Mouse (Mus musculus) natural killer cell, adult 2 months (primary cell): ENCODE measurements at regions not wholly inside any gene's neighbourhood (a gene's known extent, or its start where the extent isn't known, plus 50 kb on each side); places are given as distances from the start of the nearest gene placed in this dataset.

Experiments used
- DNase-seq, 2 experiments: peaks; one replicate each; pipeline ENCODE4 v3.0.0; 2022; ENCODE audit warnings: low spot score in 2 of 2

DNA sequence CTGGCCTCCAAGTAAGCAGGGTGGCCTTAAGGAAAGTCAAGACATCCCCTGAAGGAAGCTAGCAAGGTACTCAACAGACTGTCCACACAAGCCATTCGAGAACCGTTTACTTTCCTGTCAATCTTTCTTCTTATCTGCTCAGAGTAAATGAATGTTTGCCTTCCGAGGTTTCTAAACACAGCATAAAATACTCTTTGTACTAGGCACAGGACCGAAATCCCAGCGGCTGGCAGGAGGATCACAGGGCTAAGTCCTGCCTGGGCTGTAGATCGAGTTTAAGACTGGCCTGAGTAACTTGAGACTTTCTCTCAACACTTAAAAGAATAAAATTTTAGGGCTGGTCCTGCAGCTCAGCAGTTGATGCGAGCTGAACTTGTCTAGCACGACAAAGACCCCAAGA, 175.9 kb downstream of the Bcl2l11 start:
- no peak for DNase-seq

DNA sequence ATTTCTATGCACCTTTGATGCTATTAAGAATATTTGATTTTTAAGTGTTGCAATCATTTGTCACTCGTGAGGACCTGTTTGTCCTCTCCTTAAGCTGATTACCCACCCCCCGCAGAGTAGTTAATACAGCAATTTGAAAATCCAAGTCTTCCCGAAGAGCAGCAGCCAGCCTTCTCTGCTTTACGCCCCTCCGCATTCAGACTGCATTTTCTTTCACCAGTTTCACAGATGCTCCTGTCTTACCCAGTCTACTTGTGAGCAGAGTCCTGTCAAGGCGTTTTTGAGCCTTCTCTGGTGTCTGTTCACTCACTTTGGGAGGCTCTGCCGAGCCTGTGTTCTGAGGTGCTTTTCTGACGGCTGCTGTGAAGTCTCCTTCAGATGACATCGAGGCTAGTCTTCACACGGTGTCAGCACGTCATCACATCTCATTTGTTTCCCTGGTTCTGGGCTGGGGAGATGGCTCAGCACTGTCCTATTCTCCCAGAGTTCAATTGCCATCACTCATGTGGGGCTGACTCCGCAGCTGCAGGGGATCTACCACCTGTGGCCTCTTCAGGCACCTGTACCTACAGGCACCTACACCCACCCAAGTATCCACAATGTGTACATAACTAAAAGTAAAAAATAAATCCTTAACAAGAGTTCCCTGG, 178.3 kb downstream of the Bcl2l11 start:
- DNase-seq, result no peak

DNA sequence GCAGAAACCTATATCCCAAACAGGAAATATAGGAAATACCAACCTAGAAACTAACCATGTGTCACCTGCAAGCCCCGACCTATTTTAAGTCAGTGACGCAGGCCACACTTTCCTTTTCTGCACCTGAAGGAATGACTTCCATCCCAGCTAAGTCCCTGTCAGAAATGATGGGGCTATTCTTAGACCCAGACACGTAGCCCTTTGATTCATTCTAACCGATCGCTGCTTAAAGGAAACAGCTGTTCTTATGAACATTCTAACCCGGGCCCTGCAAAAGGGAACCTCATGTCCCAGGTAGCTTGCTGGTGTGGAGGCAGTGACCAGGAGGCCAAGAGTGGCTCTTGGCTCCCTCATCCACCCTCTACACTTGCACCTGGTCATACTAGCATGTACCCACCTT, 180.9 kb downstream of the Bcl2l11 start:
- no peak for DNase-seq

DNA sequence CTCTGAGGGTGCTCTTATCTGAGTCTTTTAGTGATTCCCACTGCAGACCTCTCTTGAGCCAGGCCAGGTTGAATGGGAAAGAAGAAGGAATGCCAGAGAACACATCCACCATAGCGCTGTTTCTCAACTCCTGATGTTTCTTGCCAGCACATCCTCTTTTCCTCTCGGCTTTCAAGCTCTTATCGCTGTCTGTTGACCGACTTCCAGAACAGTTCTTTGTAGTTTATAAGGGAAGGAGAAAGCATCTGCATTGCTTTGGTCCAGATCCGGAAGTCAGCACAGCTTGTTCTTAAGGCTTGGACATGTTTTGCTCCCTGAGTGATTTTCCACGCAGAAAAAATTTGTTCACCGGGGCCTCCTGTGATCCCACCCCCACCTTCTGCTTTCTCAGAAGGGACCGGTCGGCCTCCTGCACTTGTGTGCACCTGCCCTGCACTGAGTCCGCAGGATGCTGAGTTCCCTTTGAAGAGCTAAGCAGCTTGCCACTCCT, 183.7 kb downstream of the Bcl2l11 start:
- no peak for DNase-seq

DNA sequence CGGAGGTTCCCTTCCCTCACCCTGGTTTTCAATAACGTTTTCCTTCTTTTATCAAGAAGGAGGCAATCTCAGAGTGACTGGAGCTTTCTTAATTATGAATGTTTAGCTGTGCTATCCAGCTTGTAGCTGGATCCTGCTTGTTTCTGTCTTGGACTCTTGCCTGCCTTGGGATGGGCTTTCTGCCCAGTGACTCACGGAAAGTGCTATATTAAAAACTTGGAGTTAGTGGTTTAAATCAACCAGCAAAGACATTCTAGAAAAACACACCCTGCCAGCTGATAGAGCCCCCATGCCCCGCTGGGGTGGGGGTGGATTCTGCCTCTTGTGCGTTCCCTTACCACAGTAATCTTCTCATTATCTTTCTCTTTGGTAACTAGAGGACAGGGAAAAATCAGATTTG, 184.2 kb downstream of the Bcl2l11 start:
- DNase-seq, result no peak

DNA sequence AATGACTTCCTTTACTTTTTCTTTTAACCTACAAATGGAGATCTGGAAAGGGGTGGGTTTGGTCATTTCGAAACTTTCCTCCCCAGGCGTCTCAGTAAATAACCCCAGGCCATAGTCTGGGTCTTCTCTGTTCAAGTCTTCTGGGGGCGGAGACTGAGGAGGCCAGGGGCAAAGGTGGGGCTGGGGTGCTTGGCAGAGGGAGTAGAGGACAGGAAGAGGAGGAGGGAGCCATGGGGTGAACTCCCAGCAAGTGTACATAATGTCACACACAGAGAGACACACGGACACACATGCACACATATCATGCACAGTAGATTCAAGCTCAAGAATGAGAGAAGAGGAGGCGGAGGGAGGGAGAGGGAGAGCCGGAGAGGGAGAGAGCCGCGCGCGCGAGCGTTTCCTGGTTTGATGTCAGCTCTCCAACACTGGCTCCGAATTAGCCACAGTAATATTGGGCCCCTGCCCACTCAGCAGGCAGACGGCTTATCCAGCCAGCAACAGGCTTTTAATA, 186.3 kb downstream of the Bcl2l11 start:
- peak; percentile 51 to 65 for DNase-seq

DNA sequence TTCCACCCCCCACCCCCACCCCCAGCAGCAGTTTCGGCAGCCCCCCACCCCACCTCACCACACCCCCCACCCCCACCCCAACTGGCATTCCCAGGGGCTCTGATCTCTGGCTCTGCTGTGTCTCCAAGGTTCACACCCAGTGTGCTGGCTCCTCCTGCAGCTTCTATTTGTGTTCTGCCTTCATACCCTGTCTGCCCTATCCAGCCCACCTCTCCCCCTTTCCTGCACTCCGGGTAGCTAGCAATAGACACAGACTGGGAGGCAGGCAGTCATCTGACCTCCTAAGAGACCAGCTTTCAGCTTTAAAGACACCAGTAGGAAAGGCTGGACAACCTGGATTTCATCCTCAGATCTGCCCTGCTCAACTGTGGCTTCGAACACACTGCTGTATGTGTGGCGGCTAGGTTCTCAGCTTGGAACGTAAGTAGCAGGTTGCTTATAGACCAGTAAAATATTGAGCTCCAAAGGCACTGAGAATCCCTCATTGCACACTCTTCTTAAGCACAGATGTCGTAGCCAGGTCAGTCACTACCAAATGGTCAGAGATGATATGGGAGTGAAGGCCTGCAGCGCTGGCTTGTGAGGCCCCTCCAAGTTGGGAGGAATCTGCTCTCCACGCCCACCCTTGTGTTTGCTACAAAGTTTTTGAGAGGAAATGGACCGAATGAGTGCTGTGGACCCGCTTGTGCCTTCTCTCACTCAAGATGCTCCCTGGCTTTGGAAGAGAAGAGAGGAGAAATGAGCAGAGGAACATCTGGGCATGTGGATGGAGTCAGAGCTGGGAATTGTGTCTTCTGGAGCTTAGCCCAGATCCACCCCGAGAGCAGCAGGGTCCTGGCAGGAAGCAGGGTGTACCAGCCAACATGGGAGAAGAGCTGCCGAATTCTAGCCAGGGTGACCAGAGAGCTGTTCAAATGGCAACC, 187.1 kb downstream of the Bcl2l11 start:
- no peak for DNase-seq

DNA sequence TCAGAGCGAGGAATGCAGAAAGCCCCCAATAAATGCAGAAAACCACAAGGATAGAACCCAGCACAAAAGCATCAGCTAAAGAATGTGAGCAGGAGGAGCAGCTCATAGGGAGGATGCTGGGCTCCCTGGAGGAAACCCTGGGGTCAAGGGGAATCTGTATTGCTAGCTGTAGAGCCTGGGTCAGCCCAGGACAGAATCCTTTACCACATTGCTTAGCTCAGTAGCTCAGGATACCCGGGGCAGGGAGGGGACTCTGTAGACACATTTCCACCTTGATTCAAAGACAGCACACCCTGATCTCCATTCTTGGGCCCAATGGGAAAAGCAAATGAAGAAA, 187.7 kb downstream of the Bcl2l11 start:
- no peak for DNase-seq

DNA sequence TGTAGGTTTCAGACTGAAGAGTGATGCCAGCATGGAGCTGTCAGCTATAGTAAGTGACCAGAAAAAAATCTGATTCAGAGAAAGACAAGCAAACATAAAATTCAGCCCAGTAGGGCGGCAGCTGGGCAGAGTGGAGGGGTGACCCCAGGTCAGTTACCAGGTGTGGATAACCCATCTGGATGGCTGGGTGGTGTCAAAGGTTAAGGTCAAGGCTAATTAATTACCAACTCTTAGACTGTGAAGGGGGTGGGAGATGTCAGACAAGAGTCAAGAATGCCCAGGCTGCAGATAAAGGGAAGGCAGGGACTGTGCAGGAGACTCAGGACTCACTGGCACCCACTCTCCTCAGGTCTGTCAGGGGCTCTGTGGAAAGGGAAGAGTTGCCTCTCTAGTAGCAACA, 188.1 kb downstream of the Bcl2l11 start:
- no peak for DNase-seq

DNA sequence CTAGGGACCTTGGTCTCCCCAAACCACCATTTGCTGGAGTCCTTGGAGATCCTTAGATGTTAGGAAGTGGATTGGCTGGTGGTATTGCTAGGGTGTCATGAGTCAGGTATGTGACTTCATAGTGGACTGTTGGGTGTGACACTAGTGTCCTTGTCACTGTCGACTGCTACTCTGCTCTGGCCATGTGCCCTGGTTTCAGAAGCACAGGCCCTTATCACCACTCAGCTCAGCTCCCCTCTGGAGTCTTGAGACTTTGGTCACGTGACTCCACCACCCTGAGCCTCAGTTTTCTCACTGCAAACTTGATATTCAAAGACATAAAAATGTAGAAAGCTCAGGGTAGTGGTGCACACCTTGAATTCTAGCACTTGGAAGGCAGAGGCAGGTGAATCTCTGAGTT, 190.7 kb downstream of the Bcl2l11 start:
- no peak for DNase-seq

DNA sequence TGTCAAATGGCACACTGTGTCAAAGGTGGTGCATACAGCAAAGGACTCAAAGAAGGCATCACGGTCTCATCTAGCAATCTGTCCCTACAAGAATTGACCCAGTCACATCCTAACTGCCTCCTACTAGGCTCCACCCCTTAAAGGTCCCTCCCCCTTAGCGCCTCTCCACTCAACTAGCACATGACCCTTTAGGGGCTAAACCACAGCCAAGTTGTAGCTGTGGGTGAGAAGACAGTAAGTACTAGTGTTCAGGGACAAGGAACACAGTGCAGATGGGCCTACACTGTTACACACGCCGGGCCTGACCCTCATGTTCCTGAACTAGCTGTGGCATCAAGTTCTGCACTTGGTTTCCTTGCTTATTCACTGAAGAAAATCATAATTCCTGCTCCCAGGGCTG, 192.4 kb downstream of the Bcl2l11 start:
- peak; percentile 80 to 91 for DNase-seq

DNA sequence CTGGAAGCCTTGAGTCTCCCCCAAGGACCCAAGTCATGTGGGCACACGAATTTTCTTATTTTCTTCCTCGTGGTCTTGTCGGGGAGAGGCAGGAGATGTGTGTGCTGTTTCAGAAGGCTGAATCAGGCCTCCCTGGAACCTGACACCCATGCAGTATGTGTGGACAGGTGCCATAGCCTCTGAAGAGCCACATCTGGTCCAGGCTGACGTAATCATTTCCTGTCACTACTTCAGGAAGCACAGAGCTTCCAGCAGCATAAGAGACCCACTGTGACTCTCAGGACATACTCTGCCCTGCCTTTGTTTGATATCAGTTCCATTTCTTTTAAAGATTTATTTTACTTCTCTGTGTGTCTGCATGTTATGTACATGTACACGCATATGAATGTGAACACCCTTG, 193.1 kb downstream of the Bcl2l11 start:
- DNase-seq, result peak; percentile 54 to 75

DNA sequence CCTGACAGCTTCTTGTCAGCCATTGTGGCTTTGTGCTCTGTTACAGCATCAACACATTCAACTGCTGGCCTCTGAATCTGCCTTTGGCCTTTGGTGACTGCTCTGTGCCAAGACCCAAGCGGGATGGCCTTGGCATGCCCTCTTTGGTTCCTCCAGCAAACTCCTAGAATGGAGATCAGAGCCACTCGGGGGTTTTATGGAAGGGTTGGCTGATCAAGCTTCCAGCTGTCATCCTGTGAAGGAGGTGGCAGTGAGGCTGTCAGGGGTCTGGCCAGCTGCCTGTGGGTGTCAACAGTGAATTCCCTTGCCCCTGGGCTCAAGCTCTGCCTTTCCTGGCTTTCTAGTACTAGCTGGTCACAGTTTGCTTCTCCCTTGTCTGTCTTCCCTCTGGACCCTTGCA, 195.6 kb downstream of the Bcl2l11 start:
- no peak for DNase-seq

DNA sequence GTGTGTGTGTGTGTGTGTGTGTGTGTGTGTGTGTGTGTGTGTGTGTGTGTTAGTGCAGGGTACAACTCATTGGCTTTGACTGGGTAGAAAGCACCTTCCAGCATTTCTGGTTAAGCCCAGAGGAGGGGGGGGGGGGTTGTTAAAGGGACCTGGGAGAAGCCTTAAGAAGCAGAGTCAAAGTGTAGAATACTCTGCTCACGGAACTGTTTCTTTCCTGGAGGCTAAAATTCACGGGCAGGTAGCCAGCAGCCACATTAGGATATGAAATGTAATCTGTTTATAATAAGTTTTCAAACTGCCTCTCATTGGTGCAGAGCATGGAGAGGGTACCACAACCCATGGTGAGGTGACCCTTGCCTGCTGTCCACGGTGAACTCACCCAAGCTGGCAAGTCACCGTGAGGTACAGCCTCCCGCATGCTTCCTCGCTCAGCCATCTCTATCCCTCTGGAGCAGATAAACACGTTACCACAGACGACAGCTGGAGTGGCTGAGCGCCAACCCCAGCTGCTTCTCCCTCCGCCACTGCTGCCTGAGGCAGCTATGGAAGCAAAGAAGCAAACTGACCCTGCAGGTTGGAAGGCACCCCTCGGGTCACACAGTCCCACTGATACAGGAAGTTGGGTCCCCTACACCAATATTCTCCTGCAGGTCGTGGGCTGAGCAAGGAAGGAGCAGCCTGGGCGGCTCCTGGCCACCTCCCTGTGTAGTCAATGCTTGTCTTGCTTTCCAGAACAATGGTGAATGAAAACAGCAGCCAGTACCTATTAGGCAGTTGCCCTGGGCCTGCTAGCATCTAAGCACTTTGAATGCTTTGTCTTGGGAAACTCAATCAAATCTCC, 198.6 kb downstream of the Bcl2l11 start:
- no peak for DNase-seq

DNA sequence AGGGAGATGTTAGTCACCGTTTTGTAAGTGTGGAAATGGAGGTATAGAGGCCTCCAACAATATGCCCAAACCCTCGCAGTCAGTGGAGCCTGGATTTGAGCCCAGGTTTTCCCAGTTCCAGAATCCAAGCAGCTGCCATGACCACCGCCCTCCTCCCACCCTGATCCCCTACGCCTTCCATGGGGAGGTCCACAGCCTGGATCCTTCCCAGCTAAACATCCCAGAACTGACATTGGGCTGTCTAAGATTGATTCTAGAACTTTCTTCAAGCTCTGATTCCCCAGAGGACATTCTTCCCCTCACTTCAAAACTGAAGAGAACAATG, 199.2 kb downstream of the Bcl2l11 start:
- DNase-seq, result no peak

DNA sequence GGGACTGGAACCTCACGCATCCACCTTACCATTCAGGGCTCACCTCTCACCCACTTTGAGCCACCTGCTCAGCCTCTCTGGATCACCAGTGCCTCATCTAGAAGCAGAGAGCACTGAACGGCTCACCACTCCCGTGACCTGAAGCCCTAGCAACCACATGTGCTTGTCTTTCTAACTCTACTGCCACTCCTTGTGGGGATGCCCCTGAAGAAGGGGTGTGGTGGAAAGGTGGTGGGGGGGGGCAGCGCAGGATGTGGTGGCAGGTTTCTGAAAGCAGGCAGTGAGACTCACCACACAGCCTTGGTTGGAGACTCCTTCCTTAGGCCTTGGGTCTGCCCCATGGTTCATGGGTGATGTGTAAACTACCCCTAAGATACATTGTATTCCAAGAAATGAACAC, 199.6 kb downstream of the Bcl2l11 start:
- peak; percentile 84 to 91 for DNase-seq

DNA sequence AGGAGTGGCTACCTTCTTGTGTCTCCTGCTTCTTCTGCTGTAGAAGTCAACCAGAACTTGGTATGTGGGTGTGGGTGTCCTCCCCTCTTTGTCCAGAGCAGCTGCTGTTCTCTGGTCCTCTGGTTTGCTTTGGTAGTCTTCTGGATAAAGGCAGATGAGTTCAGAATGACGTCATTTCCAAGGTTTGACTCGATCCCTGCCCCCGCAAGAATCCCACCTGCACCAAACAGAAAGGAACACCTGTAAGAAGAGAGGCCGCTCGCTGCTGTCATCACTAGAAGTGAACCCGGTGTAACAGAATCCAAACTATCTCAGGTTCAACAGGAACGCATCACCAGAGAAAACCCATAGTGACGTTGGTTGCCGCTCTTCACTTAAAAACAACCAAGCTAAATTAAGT, 205.0 kb downstream of the Bcl2l11 start:
- DNase-seq, result no peak

DNA sequence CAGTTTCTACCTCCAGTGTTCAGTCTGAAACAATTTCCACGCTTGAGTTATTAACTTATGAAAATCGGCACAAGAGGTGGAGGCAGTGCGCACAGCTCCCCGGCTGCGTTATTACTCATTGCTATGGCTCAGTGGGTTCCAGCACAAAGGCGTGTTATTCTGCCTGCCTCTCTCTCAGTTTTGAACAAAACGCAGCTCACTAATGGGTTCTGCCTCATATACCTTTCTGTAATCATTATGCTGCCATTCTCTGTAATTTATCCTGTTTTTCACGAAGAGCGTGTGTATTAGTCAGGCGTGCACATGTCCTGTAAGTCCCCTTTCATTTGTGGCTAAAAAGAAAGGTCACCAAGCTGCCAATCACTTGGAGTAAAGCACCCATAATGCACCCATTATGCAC, 205.4 kb downstream of the Bcl2l11 start:
- no peak for DNase-seq

DNA sequence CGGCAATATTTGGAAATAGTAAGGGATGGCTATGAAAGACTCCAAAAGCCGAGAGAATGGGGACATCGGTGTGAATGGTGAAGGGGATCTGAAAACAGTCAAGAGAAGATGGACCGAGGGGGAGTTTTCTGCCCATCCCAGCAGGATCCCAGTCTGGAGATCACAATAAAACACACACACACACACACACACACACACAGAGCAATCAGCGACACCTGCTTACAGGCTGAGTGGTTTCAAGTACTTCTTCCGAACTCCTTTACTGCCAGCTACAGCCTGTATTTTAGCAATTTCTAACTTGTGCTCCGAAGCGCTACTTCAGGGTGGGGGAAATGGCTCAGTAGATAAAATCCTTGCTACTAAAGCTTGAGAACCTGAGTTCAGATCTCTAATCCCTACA, 205.8 kb downstream of the Bcl2l11 start:
- DNase-seq, result no peak

DNA sequence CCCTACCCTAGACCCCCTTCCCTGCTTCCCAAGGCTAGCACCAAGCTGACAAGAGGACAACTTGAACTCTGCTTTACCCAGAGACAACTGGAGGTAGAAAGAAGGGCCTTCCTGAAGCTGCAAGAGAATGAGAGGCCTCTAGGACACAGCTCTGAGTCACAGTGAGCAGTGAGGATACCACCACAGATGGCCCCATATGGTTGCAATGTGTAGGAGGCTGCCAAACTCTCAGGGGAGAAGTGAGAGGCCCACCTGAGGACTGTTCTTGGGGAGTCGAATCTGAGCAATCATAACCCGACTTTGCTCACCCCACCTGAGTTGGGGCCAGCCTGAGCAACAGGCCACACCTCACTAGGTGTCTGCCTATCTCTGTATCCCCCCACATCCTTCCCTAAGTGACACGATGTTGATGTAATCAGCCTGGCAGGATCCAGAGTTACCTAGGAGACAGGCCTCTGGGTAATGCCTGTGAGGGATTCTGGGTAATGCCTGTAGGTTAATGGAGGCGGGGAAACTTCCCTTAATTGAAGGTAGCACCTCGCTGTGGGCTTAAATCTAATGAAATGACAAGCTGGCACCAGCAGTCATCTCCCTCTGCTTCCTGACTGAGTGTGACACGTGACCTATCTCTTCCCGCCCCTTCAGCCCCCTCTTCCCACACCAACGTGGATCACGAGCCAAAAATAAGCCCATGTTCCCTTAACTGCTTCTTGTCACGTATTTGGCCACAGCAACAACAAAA, 207.7 kb downstream of the Bcl2l11 start:
- DNase-seq, result no peak

DNA sequence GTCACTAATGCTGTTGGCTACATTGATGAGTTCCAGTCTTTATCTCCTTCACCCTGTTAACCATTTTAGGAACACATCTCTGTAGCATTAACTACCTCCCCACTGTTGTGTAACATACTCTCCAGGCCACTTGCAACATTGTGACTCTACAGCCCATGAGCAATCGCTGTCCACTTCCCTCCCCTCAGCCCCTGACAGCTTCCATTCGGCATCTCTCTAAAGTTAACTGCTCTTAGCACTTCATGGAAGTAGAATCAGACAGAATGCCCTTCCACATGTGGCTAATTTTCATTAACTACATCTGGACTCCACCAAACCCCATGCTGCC, 208.3 kb downstream of the Bcl2l11 start:
- DNase-seq, result no peak
